Mouse (Mus musculus): ENCODE results near the gene Ufc1. TPM values are rescaled to one million over a fixed set of nuclear protein-coding genes. Genes with fewer than 3 reads are reported as not detected.
"Not testable (repeated sequence)": the region's sequence is repeated elsewhere in the genome, so short reads cannot be mapped to it uniquely, and the experiment has no call there.

Ufc1 gene
- polyA plus RNA-seq, 1 experiment from 2014 or later = 111 TPM

GRCm38 (mm10) chr1:171248386-171249226 is 46.2 kb downstream of the Ufc1 start:
- no peak for DNase-seq (ENCODE audit: low spot score)

GRCm38 (mm10) chr1:171247916-171248315 is 46.9 kb downstream of the Ufc1 start:
- no peak for DNase-seq (ENCODE audit: low spot score)

GRCm38 (mm10) chr1:171247453-171247841 is 47.4 kb downstream of the Ufc1 start:
- no peak for DNase-seq (ENCODE audit: low spot score)

GRCm38 (mm10) chr1:171246709-171247452 is 47.9 kb downstream of the Ufc1 start:
- DNase-seq (ENCODE audit: low spot score) = peak; percentile 98

GRCm38 (mm10) chr1:171245353-171245752 is 49.5 kb downstream of the Ufc1 start:
- DNase-seq (ENCODE audit: low spot score) = no peak

GRCm38 (mm10) chr1:171241952-171242351 is 52.9 kb downstream of the Ufc1 start:
- not testable (repeated sequence) for DNase-seq (ENCODE audit: low spot score)

- DNase-seq (ENCODE audit: low spot score) = no peak
Observed at GRCm38 (mm10) chr1:171240911-171241310, 53.9 kb downstream of the Ufc1 start.

GRCm38 (mm10) chr1:171239992-171240744 is 54.7 kb downstream of the Ufc1 start:
- DNase-seq (ENCODE audit: low spot score) = no peak

Other genes starting within 250 kb of the Ufc1 start
- gene Fcgr3, start 230.1 kb downstream of the Ufc1 start, polyA plus RNA-seq (2015; fragmentation: Nextera tagmentation; extraction: Ambion mirVana) = 18.0 and 21.4 TPM in 2 replicates
- 2.3 and 2.7 TPM in 2 replicates for gene Cfap126, start 181.1 kb downstream of the Ufc1 start, polyA plus RNA-seq (2015; fragmentation: Nextera tagmentation; extraction: Ambion mirVana)
- 158 and 201 TPM in 2 replicates for gene Sdhc, start 144.4 kb downstream of the Ufc1 start, polyA plus RNA-seq (2015; fragmentation: Nextera tagmentation; extraction: Ambion mirVana)
- 0.18 and 0.37 TPM in 2 replicates for gene Mpz, start 144.3 kb downstream of the Ufc1 start, polyA plus RNA-seq (2015; fragmentation: Nextera tagmentation; extraction: Ambion mirVana)
- gene Pcp4l1, start 98.8 kb downstream of the Ufc1 start, polyA plus RNA-seq (2015; fragmentation: Nextera tagmentation; extraction: Ambion mirVana) = 2.3 and 2.7 TPM in 2 replicates
- 0.14 and 0.17 TPM in 2 replicates for gene Nr1i3, start 81.1 kb downstream of the Ufc1 start, polyA plus RNA-seq (2015; fragmentation: Nextera tagmentation; extraction: Ambion mirVana)
- 23.7 and 25.8 TPM in 2 replicates for gene Tomm40l, start 72.5 kb downstream of the Ufc1 start, polyA plus RNA-seq (2015; fragmentation: Nextera tagmentation; extraction: Ambion mirVana)
- 4.0 and 5.1 TPM in 2 replicates for gene Apoa2, start 70.0 kb downstream of the Ufc1 start, polyA plus RNA-seq (2015; fragmentation: Nextera tagmentation; extraction: Ambion mirVana)
- 93.8 and 97.1 TPM in 2 replicates for gene Fcer1g, start 60.7 kb downstream of the Ufc1 start, polyA plus RNA-seq (2015; fragmentation: Nextera tagmentation; extraction: Ambion mirVana)
- gene Adamts4, start 44.6 kb downstream of the Ufc1 start, polyA plus RNA-seq (2015; fragmentation: Nextera tagmentation; extraction: Ambion mirVana) = 0.68 and 0.86 TPM in 2 replicates
- gene Ndufs2, start 43.6 kb downstream of the Ufc1 start, polyA plus RNA-seq (2015; fragmentation: Nextera tagmentation; extraction: Ambion mirVana) = 215 and 218 TPM in 2 replicates
- gene B4galt3, start 24.7 kb downstream of the Ufc1 start, polyA plus RNA-seq (2015; fragmentation: Nextera tagmentation; extraction: Ambion mirVana) = 43.9 and 50.6 TPM in 2 replicates
- gene Ppox, start 13.8 kb downstream of the Ufc1 start, polyA plus RNA-seq (2015; fragmentation: Nextera tagmentation; extraction: Ambion mirVana) = 34.2 and 34.3 TPM in 2 replicates
- gene Usp21, start 7.0 kb downstream of the Ufc1 start, polyA plus RNA-seq (2015; fragmentation: Nextera tagmentation; extraction: Ambion mirVana) = 39.5 and 42.7 TPM in 2 replicates
- gene Dedd, start 34.1 kb upstream of the Ufc1 start, polyA plus RNA-seq (2015; fragmentation: Nextera tagmentation; extraction: Ambion mirVana) = 44.2 and 47.8 TPM in 2 replicates
- gene Nit1, start 50.6 kb upstream of the Ufc1 start, polyA plus RNA-seq (2015; fragmentation: Nextera tagmentation; extraction: Ambion mirVana) = 39.0 and 44.0 TPM in 2 replicates
- 87.5 and 92.2 TPM in 2 replicates for gene Pfdn2, start 50.6 kb upstream of the Ufc1 start, polyA plus RNA-seq (2015; fragmentation: Nextera tagmentation; extraction: Ambion mirVana)
- 0.76 and 1.4 TPM in 2 replicates for gene Klhdc9, start 65.8 kb upstream of the Ufc1 start, polyA plus RNA-seq (2015; fragmentation: Nextera tagmentation; extraction: Ambion mirVana)
- gene Nectin4, start 75.1 kb upstream of the Ufc1 start, polyA plus RNA-seq (2015; fragmentation: Nextera tagmentation; extraction: Ambion mirVana) = 0.91 and 1.1 TPM in 2 replicates
- gene Arhgap30, start 93.9 kb upstream of the Ufc1 start, polyA plus RNA-seq (2015; fragmentation: Nextera tagmentation; extraction: Ambion mirVana) = 64.2 and 73.2 TPM in 2 replicates
- gene Usf1, start 116.3 kb upstream of the Ufc1 start, polyA plus RNA-seq (2015; fragmentation: Nextera tagmentation; extraction: Ambion mirVana) = 80.7 and 90.6 TPM in 2 replicates
- 4.7 and 4.8 TPM in 2 replicates for gene Tstd1, start 123.8 kb upstream of the Ufc1 start, polyA plus RNA-seq (2015; fragmentation: Nextera tagmentation; extraction: Ambion mirVana)
- gene F11r, start 142.5 kb upstream of the Ufc1 start, polyA plus RNA-seq (2015; fragmentation: Nextera tagmentation; extraction: Ambion mirVana) = 15.4 and 22.7 TPM in 2 replicates
- gene Alyref2, start 208.5 kb upstream of the Ufc1 start, polyA plus RNA-seq (2015; fragmentation: Nextera tagmentation; extraction: Ambion mirVana) = 18.7 and 20.4 TPM in 2 replicates
- gene Itln1, start 240.3 kb upstream of the Ufc1 start, polyA plus RNA-seq (2015; fragmentation: Nextera tagmentation; extraction: Ambion mirVana) = 2.2 and 2.8 TPM in 2 replicates

Data from thymus, postnatal 0 days (tissue).